8 mouse cellular contexts compared by ENCODE assay signal in the genomic region with DNA sequence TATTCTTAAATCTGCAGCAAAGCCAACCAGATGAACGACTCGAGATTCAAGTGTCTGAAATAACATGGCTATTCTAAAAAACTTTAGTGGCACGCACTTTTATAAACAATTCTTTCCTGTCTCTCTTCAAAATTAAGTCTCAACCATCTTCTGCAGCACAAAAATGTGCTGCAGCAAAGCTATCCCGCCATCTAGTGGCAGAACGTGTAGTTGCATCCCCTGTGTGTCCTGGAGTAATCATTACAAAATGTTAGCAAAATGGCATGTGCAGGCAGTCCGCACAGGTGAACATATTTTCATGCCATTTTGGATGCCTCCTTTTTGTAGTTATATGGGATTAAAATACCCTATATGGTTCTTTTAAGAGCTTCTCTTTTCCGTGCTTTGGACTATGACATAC.
DNase-seq lines count a peak whose midpoint lies in the region; ATAC-seq lines count a peak whose summit lies in the region.

No protein-coding gene starts in this region.

- peak; percentile 72 for DNase-seq in CD4-positive, CD25-positive, alpha-beta regulatory T cell, adult 2 months (ENCODE audit: low read depth, low spot score)
- peak; percentile 25 for DNase-seq in adrenal gland, adult 8-10 months
- DNase-seq in embryo, embryonic 11.5 days (ENCODE audit: low read depth, low spot score) = peak; percentile 66
- peak; percentile 73 to 82 for DNase-seq in heart, postnatal 14 days
- DNase-seq in layer of hippocampus, postnatal 25 days (ENCODE audit: extremely low spot score in 1 of 2, low spot score in 1 of 2) = peak; percentile 78 to 96
- DNase-seq in spleen, adult 12 weeks (ENCODE audit: low spot score) = peak; percentile 4

- ATAC-seq in CD4-positive, CD25-positive, alpha-beta regulatory T cell, adult 4 months = no peak
- ATAC-seq in megakaryocyte progenitor cell, adult 5-6 weeks (replicated peaks; ENCODE audit: poor library complexity) = peak; percentile 81

- intact Hi-C loops in heart, postnatal 14 days (cut with DNase I) = loop anchor here (1.0 to 10.0 kb wide), 3 partner anchors 146 to 548 kb away; no protein-coding TSS in a partner anchor

Comparison
In these comparisons a context has a peak if more than half of its experiments do, and no peak if none do; other contexts are left out.
1. DNase-seq: peak in every context shown above with its lines; median percentile 87 in layer of hippocampus, postnatal 25 days; 78 in heart, postnatal 14 days; 72 in CD4-positive, CD25-positive, alpha-beta regulatory T cell, adult 2 months; 66 in embryo, embryonic 11.5 days; 25 in adrenal gland, adult 8-10 months; 4 in spleen, adult 12 weeks.